Mouse (Mus musculus) kidney, adult 9 months (tissue): ENCODE results near the gene Adcy1.
A peak's percentile ranks its signal among the peaks of the same experiment; 100 is the strongest.

Source experiments
- DNase-seq: peaks from one replicate; pipeline ENCODE4 v3.0.0; 2022

The Adcy1 gene

GRCm38 (mm10) chr11:7071617-7072016 is 8.3 kb downstream of the Adcy1 start:
- no peak for DNase-seq

GRCm38 (mm10) chr11:7073556-7073955 is 10.3 kb downstream of the Adcy1 start:
- DNase-seq = no peak

DNA sequence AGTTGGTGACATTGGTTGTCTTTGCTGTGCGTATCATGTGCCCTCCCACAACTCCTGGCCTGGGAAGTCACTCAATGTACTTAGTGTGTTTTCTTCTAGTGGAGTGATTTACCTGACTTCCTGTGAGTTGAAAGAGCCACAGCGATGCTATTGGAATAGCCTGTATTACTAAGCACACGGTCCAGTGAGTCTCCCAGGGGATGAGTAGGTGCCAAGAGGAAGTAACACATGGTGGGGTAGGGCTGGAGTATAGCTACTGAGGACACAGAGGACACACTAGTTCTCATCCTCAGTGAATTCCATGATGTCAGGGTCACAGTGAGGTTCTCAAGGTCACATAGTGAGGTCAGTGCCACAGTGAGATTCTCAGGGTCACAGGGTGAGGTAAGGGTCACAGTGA is 13.2 kb downstream of the Adcy1 start:
- DNase-seq = no peak

DNA sequence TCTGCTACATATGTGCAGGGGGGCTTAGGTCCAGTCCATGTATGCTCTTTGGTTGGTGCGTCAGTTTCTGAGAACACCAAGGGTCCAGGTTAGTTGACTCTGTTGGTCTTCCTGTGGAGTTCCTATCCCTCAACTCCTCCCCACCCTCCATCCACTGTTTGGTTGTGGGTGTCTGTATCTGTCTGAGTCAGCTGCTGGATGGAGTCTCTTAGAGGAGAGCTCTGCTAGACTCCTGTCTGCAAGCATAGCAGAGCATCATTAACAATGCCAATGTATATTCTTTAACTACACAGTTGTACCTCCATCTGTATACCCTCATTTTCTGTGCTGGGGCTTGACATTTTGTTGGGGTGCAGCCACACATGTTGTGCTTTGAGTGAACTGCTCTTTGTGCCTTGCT is 18.6 kb downstream of the Adcy1 start:
- DNase-seq = no peak

GRCm38 (mm10) chr11:7083911-7084310 is 20.6 kb downstream of the Adcy1 start:
- DNase-seq = no peak

GRCm38 (mm10) chr11:7085184-7085583 is 21.9 kb downstream of the Adcy1 start:
- no peak for DNase-seq

GRCm38 (mm10) chr11:7091120-7091519 is 27.8 kb downstream of the Adcy1 start:
- DNase-seq = no peak

GRCm38 (mm10) chr11:7094844-7095243 is 31.6 kb downstream of the Adcy1 start:
- DNase-seq = no peak

- DNase-seq = no peak
Observed at GRCm38 (mm10) chr11:7101674-7102073, 38.4 kb downstream of the Adcy1 start.

- DNase-seq = no peak
Observed at GRCm38 (mm10) chr11:7102256-7103194, 39.2 kb downstream of the Adcy1 start.

- DNase-seq = no peak
Observed at GRCm38 (mm10) chr11:7105337-7105736, 42.0 kb downstream of the Adcy1 start.

- DNase-seq = no peak
Observed at GRCm38 (mm10) chr11:7109131-7109530, 45.8 kb downstream of the Adcy1 start.

DNA sequence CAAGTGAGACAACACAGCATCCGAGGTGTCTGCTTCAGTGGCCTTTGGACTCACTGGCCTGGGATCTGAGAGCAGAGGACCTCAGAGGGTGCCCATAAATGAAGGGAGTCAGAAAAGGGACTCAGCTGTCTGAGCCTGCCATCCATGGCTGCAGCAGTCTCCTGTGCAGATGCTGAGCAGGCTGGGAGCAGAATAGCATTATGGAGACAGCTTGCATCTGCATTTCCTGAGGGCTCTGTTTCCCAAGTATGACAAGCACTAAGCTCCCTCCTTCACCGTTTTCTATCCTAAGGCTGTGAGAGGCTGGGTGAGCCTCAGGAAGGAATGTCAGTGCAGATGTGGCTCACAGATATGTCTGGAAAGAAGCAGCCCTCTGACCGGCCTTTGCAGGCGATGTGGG is 49.8 kb downstream of the Adcy1 start:
- no peak for DNase-seq

GRCm38 (mm10) chr11:7113687-7114086 is 50.4 kb downstream of the Adcy1 start:
- DNase-seq = no peak

DNA sequence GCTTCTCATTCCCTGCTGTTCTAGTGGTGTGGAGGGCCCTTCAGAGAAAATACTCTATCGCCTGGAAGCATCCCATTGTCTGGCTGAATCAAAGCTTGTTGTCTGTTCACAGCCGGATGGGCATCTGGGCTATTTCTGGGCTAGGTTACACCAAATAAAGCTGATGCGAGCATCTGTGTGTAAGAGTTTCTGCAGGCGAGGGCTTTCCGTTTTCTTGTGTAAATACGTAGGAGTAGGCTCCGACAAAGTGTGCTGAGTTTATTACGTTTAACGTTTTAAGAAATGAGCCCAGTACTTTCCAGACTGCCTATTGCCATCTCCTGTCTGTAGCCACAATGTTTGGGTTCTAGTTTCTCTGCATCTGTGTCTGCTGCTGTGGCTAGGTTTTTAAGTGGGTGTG is 51.0 kb downstream of the Adcy1 start:
- DNase-seq = no peak

DNA sequence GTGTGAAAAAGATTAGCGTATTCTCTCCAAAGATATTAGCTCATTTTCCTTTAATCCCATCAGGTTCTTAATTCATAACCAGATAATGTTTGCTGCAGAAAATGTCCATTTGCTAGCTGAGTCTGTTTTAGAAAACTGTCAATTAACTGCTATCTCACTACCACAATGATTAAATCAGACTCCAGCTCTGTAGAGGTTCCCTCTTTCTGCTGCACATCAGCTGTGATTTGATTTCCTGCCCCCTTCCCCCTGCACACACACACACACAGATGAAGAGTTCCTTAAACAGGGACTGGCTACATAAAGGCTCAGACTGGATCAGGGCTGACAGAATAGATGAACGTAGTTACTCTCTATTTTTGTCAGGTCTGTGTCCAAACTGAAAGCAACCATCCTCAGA is 53.4 kb downstream of the Adcy1 start:
- no peak for DNase-seq

GRCm38 (mm10) chr11:7129319-7130051 is 66.2 kb downstream of the Adcy1 start:
- no peak for DNase-seq

DNA sequence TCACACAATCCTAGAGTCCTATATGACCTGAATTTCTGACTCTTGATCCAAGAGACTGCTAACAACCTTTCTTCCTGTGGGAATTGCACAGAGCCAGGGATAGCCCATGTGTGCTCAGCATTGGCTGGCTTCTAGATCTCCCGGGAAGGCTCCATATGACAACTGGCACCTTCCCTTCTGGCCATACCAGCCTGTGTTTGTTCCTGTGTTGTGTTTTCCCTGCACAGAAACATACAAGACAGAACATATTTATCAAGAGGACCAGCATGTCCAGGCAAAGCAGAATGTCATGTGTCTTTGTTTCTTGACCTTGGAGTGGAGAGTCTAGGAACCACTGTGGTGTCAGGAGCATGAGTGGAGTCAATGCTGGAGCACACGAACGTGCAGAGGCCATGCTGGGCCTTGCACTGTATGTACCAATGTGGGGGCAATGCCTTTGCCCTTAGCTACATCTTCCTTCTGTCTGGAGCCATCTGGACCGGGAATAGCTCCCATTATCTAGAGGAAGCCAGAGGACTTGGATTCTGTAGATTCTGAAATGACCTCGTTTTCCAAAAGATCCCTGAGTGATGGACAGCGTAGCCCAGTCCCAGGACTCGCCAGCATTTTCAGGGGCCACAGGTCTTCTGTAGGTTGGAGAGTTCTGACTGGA is 69.6 kb downstream of the Adcy1 start:
- no peak for DNase-seq

GRCm38 (mm10) chr11:7133736-7134135 is 70.4 kb downstream of the Adcy1 start:
- no peak for DNase-seq

DNA sequence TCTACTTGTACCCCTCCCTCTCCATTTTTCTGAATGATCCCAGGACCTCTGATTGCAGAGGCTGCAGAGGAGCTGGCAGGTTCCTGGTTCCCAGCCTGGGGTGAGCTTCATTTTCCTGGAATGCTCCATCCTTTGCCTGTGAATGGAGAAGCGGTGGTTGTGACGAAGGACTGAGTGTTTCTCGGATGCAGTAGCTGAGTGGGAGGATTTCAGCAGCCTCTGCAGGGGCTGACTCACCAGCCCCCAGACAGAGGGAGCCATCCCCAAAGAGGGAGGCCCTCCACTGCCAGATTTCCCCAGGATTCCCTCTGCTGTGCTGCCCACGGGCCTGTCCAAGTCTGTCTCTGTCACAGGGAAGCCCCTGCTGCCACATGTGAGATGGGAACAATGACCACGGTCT is 71.0 kb downstream of the Adcy1 start:
- DNase-seq = no peak

DNA sequence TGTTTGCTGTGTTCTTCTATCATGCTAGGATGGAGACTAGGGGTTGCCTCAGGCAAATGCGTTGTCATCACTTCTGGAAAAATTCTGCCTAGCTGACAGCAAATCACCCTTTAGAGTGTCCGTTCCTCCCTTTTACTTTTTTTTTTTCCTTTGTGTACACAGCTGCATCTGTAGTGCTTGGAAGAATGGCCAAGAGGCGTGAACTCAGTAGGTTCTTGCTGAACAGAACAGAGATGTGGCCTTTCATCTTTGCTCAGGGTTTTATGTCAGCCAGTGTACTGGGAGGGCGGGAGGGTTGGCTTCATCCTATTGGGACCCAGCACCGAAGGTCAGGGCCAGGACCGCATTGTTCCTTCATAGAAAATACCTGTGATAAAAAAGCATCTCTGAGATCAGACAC is 72.0 kb downstream of the Adcy1 start:
- DNase-seq = no peak

GRCm38 (mm10) chr11:7135763-7136162 is 72.5 kb downstream of the Adcy1 start:
- peak; percentile 67 for DNase-seq

DNA sequence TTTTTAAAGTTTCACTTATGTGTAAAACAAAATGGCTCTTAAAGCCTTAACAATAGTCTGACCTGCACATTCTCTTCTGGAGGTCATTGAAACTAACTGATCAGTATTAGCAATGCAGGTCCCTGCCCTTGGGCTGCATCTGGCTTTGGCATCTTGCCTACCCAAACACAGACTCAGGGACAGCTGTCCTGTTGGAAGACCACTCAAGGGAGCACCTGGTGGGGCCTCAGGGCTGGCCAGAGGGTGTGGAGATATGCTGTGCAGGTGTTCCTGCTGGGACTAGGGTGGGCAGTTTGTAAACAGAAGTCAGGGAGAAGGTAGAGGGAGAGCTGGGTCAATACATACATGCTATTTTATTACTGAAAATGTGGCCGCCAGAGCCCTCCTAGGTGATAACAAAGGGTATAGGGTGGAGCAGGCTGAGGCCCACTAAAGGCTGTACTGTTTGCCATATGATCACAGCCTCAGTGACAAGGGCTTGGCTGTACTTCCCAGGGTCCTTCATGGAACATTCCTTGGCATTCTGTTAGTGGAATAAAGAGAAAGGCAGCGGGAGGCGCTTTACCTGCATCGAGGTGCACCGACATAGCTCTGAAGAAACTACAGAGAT is 73.1 kb downstream of the Adcy1 start:
- DNase-seq = no peak
